Mouse (Mus musculus) forebrain, embryonic 16.5 days (tissue): Measurements from ENCODE around the gene Slc4a8. TPM values are rescaled to one million over a fixed set of nuclear protein-coding genes. Genes with fewer than 3 reads are reported as not detected.
A peak's percentile ranks its signal among the peaks of the same experiment; 100 is the strongest.
"Not testable (repeated sequence)": the region's sequence is repeated elsewhere in the genome, so short reads cannot be mapped to it uniquely, and the experiment has no call there.

Experiments used
- ATAC-seq: fragments of 200-750 bp; cut with Nextera tagmentation; 2 replicates; pipeline ENCODE4 v1.8.0; 2017; ENCODE audit warnings: mild to moderate bottlenecking, moderate library complexity
- H3K27ac ChIP-seq: fragments of 300-500 bp; sonication (generic); 2 replicates; pipeline ENCODE4 v1.5.1; 2014; ENCODE audit warnings: low read length, control low read depth
- H3K27me3 ChIP-seq: fragments of 300-500 bp; sonication (generic); replicated peaks from 2 replicates; pipeline ENCODE4 v1.6.1; 2014; ENCODE audit warnings: low read length; ENCODE audit not compliant: control insufficient read depth, insufficient read depth
- H3K36me3 ChIP-seq: fragments of 300-500 bp; sonication (generic); 2 replicates; pipeline ENCODE4 v1.6.1; 2014; ENCODE audit not compliant: control insufficient read depth, insufficient read depth
- H3K4me1 ChIP-seq: fragments of 300-500 bp; sonication (generic); replicated peaks from 2 replicates; pipeline ENCODE4 v1.6.1; 2014; ENCODE audit warnings: low read length; ENCODE audit not compliant: control insufficient read depth, insufficient read depth
- H3K4me2 ChIP-seq: fragments of 300-500 bp; sonication (generic); 2 replicates; pipeline ENCODE4 v1.6.1; 2014; ENCODE audit warnings: mild to moderate bottlenecking, low read length, control low read depth
- H3K4me3 ChIP-seq: fragments of 300-500 bp; sonication (generic); replicated peaks from 2 replicates; pipeline ENCODE4 v1.5.1; 2014; ENCODE audit warnings: mild to moderate bottlenecking, low read length, control low read depth
- H3K9ac ChIP-seq: fragments of 300-500 bp; sonication (generic); replicated peaks from 2 replicates; pipeline ENCODE4 v1.6.1; 2014; ENCODE audit warnings: low read depth, low read length, control low read depth
- H3K9me3 ChIP-seq: fragments of 300-500 bp; sonication (generic); 2 replicates; pipeline ENCODE4 v1.6.1; 2016; ENCODE audit warnings: low read length; ENCODE audit not compliant: control insufficient read depth
- WGBS: fragments of 180-500 bp; shearing (Covaris S2); extraction: QIAGEN DNeasy Blood & Tissue Kit; methylation state at CpG from one replicate; pipeline ENCODE4 v1.1.7; 2014; 5-methylcytosine and 5-hydroxymethylcytosine counted together
- polyA plus RNA-seq: library from polyadenylated mRNA; unstranded; fragments of >200 nt; fragmentation: Nextera tagmentation; extraction: Ambion mirVana; gene quantifications from 2 replicates; pipeline ENCODE4 v1.2.1, GENCODE M21; 2015

Gene Slc4a8
- polyA plus RNA-seq, 1 experiment from 2014 or later: 25.7 TPM

DNA sequence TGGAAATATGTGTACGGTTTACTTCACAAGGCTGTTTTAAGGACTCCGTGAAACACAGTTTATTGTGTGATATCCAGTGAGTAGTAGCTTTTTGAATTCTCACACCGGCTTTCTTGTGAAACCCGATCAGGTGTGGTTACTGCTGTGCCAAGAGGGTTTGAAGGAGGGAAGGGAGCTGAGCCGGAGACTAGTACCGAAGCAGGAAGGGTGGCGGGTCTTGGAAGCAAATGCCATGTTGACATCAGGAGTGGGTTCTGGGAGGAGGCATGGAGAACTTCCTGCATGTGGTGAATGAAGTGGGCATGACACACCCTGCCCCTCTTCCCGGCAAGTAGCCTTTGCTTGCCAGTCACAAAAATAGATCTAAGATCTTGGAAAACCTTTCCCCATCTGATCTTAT lies 1.1 kb downstream of the Slc4a8 start:
- no peak for ATAC-seq

DNA sequence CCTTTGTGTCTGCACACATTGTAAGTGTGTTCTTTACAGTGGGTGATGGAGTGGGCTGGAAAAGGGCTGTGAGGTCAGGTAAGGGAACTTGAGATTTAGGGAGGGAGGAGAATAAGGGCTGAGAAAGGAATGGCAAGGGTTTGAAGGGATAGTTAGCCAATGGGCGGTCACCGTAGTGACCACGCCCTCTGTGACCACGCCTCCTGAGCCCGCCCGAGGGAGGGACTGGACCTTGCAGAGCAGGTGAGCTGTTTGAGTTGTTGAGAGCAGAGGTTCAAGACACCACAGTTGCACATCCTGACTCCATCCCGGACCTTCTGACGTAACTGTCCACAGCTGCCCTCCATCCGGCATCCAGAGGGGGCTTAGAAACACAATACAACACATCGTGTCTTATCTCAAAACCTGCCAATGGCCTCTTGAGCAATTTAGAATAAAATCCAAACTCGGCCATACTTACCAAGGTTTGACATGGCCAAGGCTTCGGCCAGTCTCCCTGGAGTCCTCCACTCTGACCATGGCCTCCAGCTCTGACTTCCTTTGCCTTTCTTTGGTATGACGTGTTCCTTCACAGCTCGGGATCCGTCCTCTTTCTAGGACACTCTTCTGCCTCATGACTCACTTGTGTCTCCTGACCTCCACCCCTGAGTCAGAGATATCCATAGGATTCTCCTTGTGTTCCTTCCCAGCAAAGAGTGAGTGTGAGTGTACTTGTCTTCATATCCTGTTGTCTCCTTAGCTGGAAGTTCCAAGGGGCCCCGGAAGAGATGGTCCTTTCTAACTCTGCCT lies 2.8 kb downstream of the Slc4a8 start:
- Histone ChIP-seq H3K9me3 (no peaks in the 10 kb centered on the region), H3K4me1 (peaks cover 18% of the 10 kb centered on the region), H3K9ac (no peak overlapping the region), H3K27me3 (no peaks in the 10 kb centered on the region), H3K27ac (no peak overlapping the region), H3K36me3 (0 out of 2 replicates have a peak, but pooled peaks cover 2% of the 10 kb centered on the region), H3K4me2 (no peak overlapping the region), H3K4me3 (no peak overlapping the region)
- no peak for ATAC-seq
- 88% methylated on average over 16 of the region's 16 CpGs for WGBS

More for the DNA sequence above, 1.1 kb downstream of the Slc4a8 start:
- Histone ChIP-seq H3K4me2 (peak overlapping the region; percentile 73), H3K4me1 (peaks cover 18% of the 10 kb centered on the region), H3K9ac (peak overlapping the region; percentile 77), H3K4me3 (peak overlapping the region; percentile 69), H3K36me3 (0 out of 2 replicates have a peak, but pooled peaks cover 2% of the 10 kb centered on the region), H3K27ac (no peak overlapping the region), H3K9me3 (no peaks in the 10 kb centered on the region), H3K27me3 (no peaks in the 10 kb centered on the region)
- 40% methylated on average over 8 of the region's 8 CpGs for WGBS

DNA sequence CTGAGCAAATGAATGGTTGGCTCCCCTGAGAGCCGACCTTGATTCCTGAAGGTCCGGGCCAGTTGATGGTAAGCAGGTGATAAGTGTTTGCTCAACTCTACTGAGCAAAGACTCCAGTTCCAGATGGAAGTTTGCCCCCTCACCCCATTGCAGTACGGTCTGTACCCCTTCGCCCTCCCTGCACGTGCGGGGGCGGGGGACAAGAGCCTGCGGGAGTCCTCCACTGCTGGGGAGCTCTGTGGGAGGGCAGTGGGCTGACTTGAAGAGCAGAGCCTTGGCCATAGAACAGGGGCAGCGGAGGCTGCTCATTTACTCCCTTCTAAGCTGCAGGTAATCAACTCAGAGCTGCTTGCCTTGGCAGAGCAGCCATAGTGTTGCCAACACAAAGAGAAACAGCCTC lies 5.3 kb downstream of the Slc4a8 start:
- no peaks in the 10 kb centered on the region for H3K27me3 ChIP-seq
- peaks cover 12% of the 10 kb centered on the region for H3K4me1 ChIP-seq
- H3K4me3 ChIP-seq: no peak overlapping the region
- 67% methylated on average over 9 of the region's 9 CpGs for WGBS
- H3K27ac ChIP-seq: no peak overlapping the region
- no peak for ATAC-seq
- H3K9ac ChIP-seq: no peak overlapping the region
- H3K9me3 ChIP-seq: no peaks in the 10 kb centered on the region
- H3K4me2 ChIP-seq: no peak overlapping the region
- 0 out of 2 replicates have a peak, but pooled peaks cover 2% of the 10 kb centered on the region for H3K36me3 ChIP-seq

DNA sequence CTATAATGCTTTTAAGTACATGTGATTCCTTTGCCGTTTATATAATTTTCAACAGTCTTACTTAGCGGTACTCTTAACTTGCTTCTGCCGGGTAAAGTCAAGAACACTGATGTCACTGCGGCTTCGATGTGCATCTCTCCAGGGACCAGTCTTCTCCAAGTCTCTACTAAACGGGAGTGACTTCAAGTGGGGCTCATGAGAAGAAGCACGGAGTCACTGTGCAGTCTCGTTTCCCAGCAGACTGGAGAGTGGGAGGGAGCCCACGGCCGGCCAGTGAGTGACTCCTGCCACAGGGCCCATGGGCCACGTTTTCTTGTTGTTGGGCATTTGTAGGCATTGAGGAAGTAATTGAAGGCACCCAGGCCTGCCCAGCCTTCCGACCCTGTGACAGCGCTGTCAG lies 6.3 kb downstream of the Slc4a8 start:
- Histone ChIP-seq H3K27me3 (no peaks in the 10 kb centered on the region), H3K4me1 (peaks cover 5% of the 10 kb centered on the region), H3K4me2 (no peak overlapping the region), H3K36me3 (0 out of 2 replicates have a peak, but pooled peaks cover 2% of the 10 kb centered on the region), H3K27ac (no peak overlapping the region), H3K4me3 (no peak overlapping the region), H3K9me3 (no peaks in the 10 kb centered on the region), H3K9ac (no peak overlapping the region)
- ATAC-seq: no peak
- 90% methylated on average over 13 of the region's 13 CpGs for WGBS

DNA sequence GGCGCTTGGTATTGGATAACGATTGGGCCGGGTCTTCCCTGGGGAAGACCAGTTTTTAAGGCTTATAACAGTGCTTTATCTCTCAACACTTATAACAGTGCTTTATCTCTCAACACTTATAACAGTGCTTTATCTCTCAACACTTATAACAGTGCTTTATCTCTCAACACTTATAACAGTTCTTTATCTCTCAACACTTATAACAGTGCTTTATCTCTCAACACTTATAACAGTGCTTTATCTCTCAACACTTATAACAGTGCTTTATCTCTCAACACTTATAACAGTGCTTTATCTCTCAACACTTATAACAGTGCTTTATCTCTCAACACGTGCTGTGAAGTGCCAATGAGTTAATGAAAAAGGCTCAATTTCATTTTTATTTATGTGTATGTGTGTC lies 7.5 kb downstream of the Slc4a8 start:
- H3K4me2 ChIP-seq, H3K36me3 ChIP-seq, H3K4me1 ChIP-seq, ATAC-seq, H3K4me3 ChIP-seq, H3K27me3 ChIP-seq, H3K9me3 ChIP-seq, H3K27ac ChIP-seq, H3K9ac ChIP-seq: not testable (repeated sequence)
- 96% methylated on average over 4 of the region's 4 CpGs for WGBS

DNA sequence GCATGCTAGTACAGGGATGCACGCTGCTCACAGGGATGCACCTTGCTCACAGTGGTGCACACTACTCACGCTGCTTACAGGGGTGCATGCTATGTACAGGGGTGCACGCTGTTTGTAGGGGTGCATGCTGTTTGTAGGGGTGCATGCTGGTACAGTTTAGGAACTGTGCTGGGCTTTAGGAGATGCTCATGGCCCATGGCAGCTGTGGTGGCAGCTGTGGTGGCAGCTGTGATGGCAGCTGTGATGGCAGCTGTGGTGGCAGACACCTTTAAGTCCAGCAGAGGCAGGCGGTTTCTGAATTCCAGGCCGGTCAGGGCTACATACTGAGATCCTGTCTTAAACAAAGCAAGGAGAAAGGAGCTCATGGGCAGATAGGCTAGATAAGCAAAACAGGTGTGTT lies 8.8 kb downstream of the Slc4a8 start:
- no peak overlapping the region for H3K27ac ChIP-seq
- H3K4me3 ChIP-seq: no peak overlapping the region
- 0 out of 2 replicates have a peak, but pooled peaks cover 2% of the 10 kb centered on the region for H3K36me3 ChIP-seq
- no peak overlapping the region for H3K9ac ChIP-seq
- no peaks in the 10 kb centered on the region for H3K27me3 ChIP-seq
- H3K4me1 ChIP-seq: no peaks in the 10 kb centered on the region
- H3K4me2 ChIP-seq: no peak overlapping the region
- no peaks in the 10 kb centered on the region for H3K9me3 ChIP-seq
- WGBS: 99% methylated on average over 5 of the region's 5 CpGs
- no peak for ATAC-seq

DNA sequence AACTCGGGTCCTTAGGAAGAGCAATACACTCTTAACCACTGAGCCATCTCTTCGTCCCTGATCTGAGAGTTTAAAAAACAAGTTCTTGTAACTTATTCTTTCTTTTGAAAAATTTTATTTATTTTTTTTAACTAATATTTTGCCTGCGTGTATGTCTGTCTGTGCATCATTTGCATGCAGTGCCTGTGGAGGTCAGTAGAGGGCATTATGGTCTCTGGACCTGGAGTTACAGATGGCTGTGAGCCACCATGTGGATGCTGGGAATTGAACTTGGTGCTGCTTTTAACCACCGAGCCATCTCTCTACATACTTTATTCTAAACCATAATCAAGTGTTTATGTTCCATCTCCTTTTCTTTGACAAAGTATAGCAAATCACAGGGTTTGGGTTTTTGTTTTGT lies 11.1 kb downstream of the Slc4a8 start:
- H3K4me2 ChIP-seq: no peak overlapping the region
- no peak overlapping the region for H3K4me3 ChIP-seq
- no peak overlapping the region for H3K9ac ChIP-seq
- no peaks in the 10 kb centered on the region for H3K27me3 ChIP-seq
- no peaks in the 10 kb centered on the region for H3K36me3 ChIP-seq
- H3K27ac ChIP-seq: no peak overlapping the region
- no peak for ATAC-seq
- no peaks in the 10 kb centered on the region for H3K4me1 ChIP-seq
- 91% methylated on average over 4 of the region's 4 CpGs for WGBS
- H3K9me3 ChIP-seq: no peaks in the 10 kb centered on the region

DNA sequence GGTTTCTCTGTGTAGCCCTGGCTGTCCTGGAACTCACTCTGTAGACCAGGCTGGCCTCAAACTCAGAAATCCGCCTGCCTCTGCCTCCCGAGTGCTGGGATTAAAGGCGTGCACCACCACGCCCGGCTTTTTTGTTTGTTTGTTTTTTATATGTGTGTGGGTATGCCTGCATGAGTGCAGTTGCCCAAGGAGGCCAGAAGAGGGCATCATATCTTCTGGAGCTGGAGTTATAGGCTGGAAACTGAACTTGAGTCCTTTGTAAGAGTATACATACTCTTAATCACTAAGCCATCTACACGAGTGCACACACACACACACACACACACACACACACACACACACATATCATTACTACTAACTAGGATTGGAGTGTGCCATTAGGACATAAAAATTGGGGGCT lies 12.3 kb downstream of the Slc4a8 start:
- H3K9me3 ChIP-seq, ATAC-seq, H3K9ac ChIP-seq, H3K27me3 ChIP-seq, H3K4me2 ChIP-seq, H3K36me3 ChIP-seq, H3K4me3 ChIP-seq, H3K4me1 ChIP-seq, H3K27ac ChIP-seq: not testable (repeated sequence)
- WGBS: 98% methylated on average over 5 of the region's 6 CpGs

DNA sequence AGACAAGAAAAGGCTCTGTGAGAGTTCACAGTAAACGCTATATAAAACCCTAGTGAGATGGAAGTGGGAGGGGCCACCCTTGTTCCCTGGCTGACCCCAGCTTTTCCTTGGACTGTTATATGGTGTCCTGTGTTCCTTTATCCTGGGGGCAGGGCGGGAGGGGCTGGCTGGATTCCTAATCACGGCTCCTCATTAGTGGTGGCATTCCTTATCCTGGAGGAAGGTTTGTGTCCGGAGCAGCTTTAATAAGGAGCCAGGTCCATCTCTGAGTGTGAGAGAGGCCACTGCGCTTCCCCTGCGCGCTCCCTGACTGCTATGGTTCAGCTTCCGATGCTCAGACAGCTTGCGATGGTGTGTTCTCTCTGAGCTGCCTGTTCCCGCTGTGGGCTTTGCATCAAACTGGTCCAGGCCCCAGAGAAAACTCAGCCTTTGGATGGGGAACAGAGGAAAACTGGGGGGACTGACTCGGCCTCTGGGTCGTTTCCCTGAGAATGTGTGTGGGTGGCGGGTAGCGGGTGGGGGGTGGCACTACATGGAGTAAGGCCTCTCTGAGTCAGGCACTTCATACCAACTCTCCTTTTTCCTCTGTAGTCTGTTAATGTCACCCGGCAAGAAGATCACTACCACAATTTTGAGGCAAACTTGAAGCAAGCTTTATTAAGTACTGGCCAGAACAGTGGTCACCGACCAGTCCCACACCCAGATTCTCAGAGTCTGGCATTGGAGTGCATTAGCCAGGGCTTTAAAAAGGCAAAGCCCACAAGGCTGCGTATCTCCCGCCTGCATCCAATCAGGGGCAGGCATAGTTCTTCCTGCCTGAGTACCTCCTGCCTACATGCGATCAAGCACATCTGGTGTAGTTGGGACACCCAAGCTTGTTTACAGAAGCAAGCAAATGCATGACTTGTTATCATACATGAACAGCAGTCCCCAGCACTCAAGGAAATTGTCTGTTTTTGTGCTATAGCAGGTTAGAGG lies 13.9 kb downstream of the Slc4a8 start:
- 35% methylated on average over 19 of the region's 19 CpGs for whole genome bisulfite sequencing
- peaks cover 6% of the 10 kb centered on the region; the same call in 1 of the 2 replicates for H3K4me1 ChIP-seq
- no peaks in the 10 kb centered on the region for H3K27me3 ChIP-seq
- no peaks in the 10 kb centered on the region for H3K36me3 ChIP-seq
- H3K27ac ChIP-seq: no peak overlapping the region
- H3K9me3 ChIP-seq: no peaks in the 10 kb centered on the region
- H3K4me2 ChIP-seq: no peak overlapping the region
- no peak overlapping the region for H3K9ac ChIP-seq
- no peak overlapping the region for H3K4me3 ChIP-seq
- ATAC-seq: no peak
